Mouse (Mus musculus): ENCODE data around the gene Sun3. TPM values are rescaled to one million over a fixed set of nuclear protein-coding genes. Genes with fewer than 3 reads are reported as not detected.
A peak's percentile ranks its signal among the peaks of the same experiment; 100 is the strongest.

Sun3 gene
- polyA plus RNA-seq, 1 experiment = 0.12 TPM

- DNase-seq (ENCODE audit: extremely low spot score in 1 of 2, low spot score in 1 of 2) = no peak
Measured at GRCm38 (mm10) chr11:8986058-8986457, 62.7 kb downstream of the Sun3 start.

- peak; percentile 19 to 84 for DNase-seq (ENCODE audit: extremely low spot score in 1 of 2, low spot score in 1 of 2)
Measured at GRCm38 (mm10) chr11:8983237-8983861, 65.4 kb downstream of the Sun3 start.

- DNase-seq (ENCODE audit: extremely low spot score in 1 of 2, low spot score in 1 of 2) = no peak
Measured at GRCm38 (mm10) chr11:8978154-8978553, 70.6 kb downstream of the Sun3 start.

GRCm38 (mm10) chr11:8973166-8973565 is 75.6 kb downstream of the Sun3 start, which contains the start of gene Pkd1l1:
Gene Pkd1l1 (minus strand): TSS chr11:8973266.
- DNase-seq (ENCODE audit: extremely low spot score in 1 of 2, low spot score in 1 of 2) = no peak

GRCm38 (mm10) chr11:8972093-8972492 is 76.7 kb downstream of the Sun3 start:
- DNase-seq (ENCODE audit: extremely low spot score in 1 of 2, low spot score in 1 of 2) = no peak

GRCm38 (mm10) chr11:8970509-8970908 is 78.3 kb downstream of the Sun3 start:
- DNase-seq (ENCODE audit: extremely low spot score in 1 of 2, low spot score in 1 of 2) = no peak

GRCm38 (mm10) chr11:8968094-8968493 is 80.7 kb downstream of the Sun3 start:
- no peak for DNase-seq (ENCODE audit: extremely low spot score in 1 of 2, low spot score in 1 of 2)

Other genes starting within 250 kb of the Sun3 start
- 0.06 and 0.08 TPM in 2 replicates for gene Pkd1l1, start 75.7 kb downstream of the Sun3 start, polyA plus RNA-seq (2012; rRNA removed)
- 12.0 TPM in 2 replicates for gene Hus1, start 37.8 kb downstream of the Sun3 start, polyA plus RNA-seq (2012; rRNA removed)
- gene Gm11992, start 397 bp downstream of the Sun3 start, polyA plus RNA-seq (2012; rRNA removed) = 1.0 and 1.1 TPM in 2 replicates
- 5.9 and 8.4 TPM in 2 replicates for gene Upp1, start 69.1 kb upstream of the Sun3 start, polyA plus RNA-seq (2012; rRNA removed)
- gene Abca13, start 143.0 kb upstream of the Sun3 start, polyA plus RNA-seq (2012; rRNA removed) = 0.02 and 0.04 TPM in 2 replicates

Measured in frontal cortex, adult 2 months (tissue).